Mouse (Mus musculus) neural tube, embryonic 13.5 days (tissue): Measurements from ENCODE around the gene D5Ertd579e. TPM values are rescaled to one million over a fixed set of nuclear protein-coding genes. Genes with fewer than 3 reads are reported as not detected.

ENCODE experiments used
- ATAC-seq: fragments of 200-750 bp; cut with Nextera tagmentation; 2 replicates; pipeline ENCODE4 v1.8.0; 2017; ENCODE audit warnings: low read depth, mild to moderate bottlenecking, moderate TSS enrichment, moderate library complexity
- H3K27ac ChIP-seq: fragments of 300-500 bp; sonication (generic); replicated peaks from 2 replicates; pipeline ENCODE4 v1.5.1; 2015; ENCODE audit warnings: moderate library complexity, mild to moderate bottlenecking, inconsistent platforms
- H3K27me3 ChIP-seq: fragments of 300-500 bp; sonication (generic); 2 replicates; pipeline ENCODE4 v1.6.1; 2015; ENCODE audit warnings: mild to moderate bottlenecking, inconsistent platforms
- H3K36me3 ChIP-seq: fragments of 300-500 bp; sonication (generic); 2 replicates; pipeline ENCODE4 v1.6.1; 2015; ENCODE audit warnings: mild to moderate bottlenecking, inconsistent platforms
- H3K4me1 ChIP-seq: fragments of 300-500 bp; sonication (generic); replicated peaks from 2 replicates; pipeline ENCODE4 v1.6.1; 2015; ENCODE audit warnings: inconsistent platforms
- H3K4me2 ChIP-seq: fragments of 300-500 bp; sonication (generic); 2 replicates; pipeline ENCODE4 v1.6.1; 2015; ENCODE audit warnings: inconsistent platforms, mild to moderate bottlenecking, moderate library complexity
- H3K4me3 ChIP-seq: fragments of 300-500 bp; sonication (generic); 2 replicates; pipeline ENCODE4 v1.5.1; 2015; ENCODE audit warnings: mild to moderate bottlenecking, inconsistent platforms
- H3K9ac ChIP-seq: fragments of 300-500 bp; sonication (generic); 2 replicates; pipeline ENCODE4 v1.6.1; 2015; ENCODE audit warnings: moderate library complexity, mild to moderate bottlenecking, inconsistent platforms
- H3K9me3 ChIP-seq: fragments of 300-500 bp; sonication (generic); 2 replicates; pipeline ENCODE4 v1.6.1; 2016; ENCODE audit warnings: inconsistent platforms
- WGBS: fragments of 180-500 bp; shearing (Covaris S2); methylation state at CpG from one replicate; pipeline ENCODE4 v1.1.7; 2015; 5-methylcytosine and 5-hydroxymethylcytosine counted together
- polyA plus RNA-seq: library from polyadenylated mRNA; unstranded; fragments of >200 nt; fragmentation: Nextera tagmentation; extraction: Ambion mirVana; gene quantifications from 2 replicates; pipeline ENCODE4 v1.2.1, GENCODE M21; 2015

The D5Ertd579e gene
- polyA plus RNA-seq, 1 experiment from 2014 or later = 26.6 TPM

- ATAC-seq = no peak
- H3K9me3 ChIP-seq = no peaks in the 10 kb centered on the region
- H3K4me2 ChIP-seq = no peak overlapping the region
- no peak overlapping the region for H3K9ac ChIP-seq
- no peak overlapping the region for H3K27ac ChIP-seq
- H3K4me3 ChIP-seq = no peak overlapping the region
- H3K36me3 ChIP-seq = no peaks in the 10 kb centered on the region
- no peaks in the 10 kb centered on the region for H3K27me3 ChIP-seq
- WGBS = 86% methylated on average over 4 of the region's 4 CpGs
- no peaks in the 10 kb centered on the region for H3K4me1 ChIP-seq
Observed at GRCm38 (mm10) chr5:36729086-36729473, 33.3 kb upstream of the D5Ertd579e start.

- WGBS = 78% methylated on average over 8 of the region's 8 CpGs
- ATAC-seq = no peak
- Histone ChIP-seq H3K9ac (no peak overlapping the region), H3K27ac (no peak overlapping the region), H3K4me1 (no peaks in the 10 kb centered on the region), H3K4me2 (no peak overlapping the region), H3K4me3 (no peak overlapping the region), H3K36me3 (no peaks in the 10 kb centered on the region), H3K9me3 (no peaks in the 10 kb centered on the region), H3K27me3 (no peaks in the 10 kb centered on the region)
Observed at GRCm38 (mm10) chr5:36728403-36729085, 32.7 kb upstream of the D5Ertd579e start.

GRCm38 (mm10) chr5:36727776-36728175 is 32.0 kb upstream of the D5Ertd579e start:
- no peak for ATAC-seq
- H3K27ac ChIP-seq = no peak overlapping the region
- no peaks in the 10 kb centered on the region for H3K27me3 ChIP-seq
- no peak overlapping the region for H3K9ac ChIP-seq
- no peaks in the 10 kb centered on the region for H3K4me1 ChIP-seq
- no peaks in the 10 kb centered on the region for H3K36me3 ChIP-seq
- 73% methylated on average over 7 of the region's 7 CpGs for WGBS
- H3K4me3 ChIP-seq = no peak overlapping the region
- H3K9me3 ChIP-seq = no peaks in the 10 kb centered on the region
- H3K4me2 ChIP-seq = no peak overlapping the region

- Histone ChIP-seq H3K4me3 (no peak overlapping the region), H3K27me3 (no peaks in the 10 kb centered on the region), H3K27ac (no peak overlapping the region), H3K9ac (no peak overlapping the region), H3K36me3 (no peaks in the 10 kb centered on the region), H3K9me3 (no peaks in the 10 kb centered on the region), H3K4me1 (no peaks in the 10 kb centered on the region), H3K4me2 (no peak overlapping the region)
- 60% methylated on average over 2 of the region's 2 CpGs for WGBS
- ATAC-seq = no peak
Observed at GRCm38 (mm10) chr5:36727136-36727535, 31.3 kb upstream of the D5Ertd579e start.

- Histone ChIP-seq H3K36me3 (no peaks in the 10 kb centered on the region), H3K9me3 (no peaks in the 10 kb centered on the region), H3K4me2 (no peak overlapping the region), H3K27me3 (no peaks in the 10 kb centered on the region), H3K9ac (no peak overlapping the region), H3K4me1 (no peaks in the 10 kb centered on the region), H3K4me3 (no peak overlapping the region), H3K27ac (no peak overlapping the region)
- 72% methylated on average over 9 of the region's 9 CpGs for WGBS
- no peak for ATAC-seq
Observed at GRCm38 (mm10) chr5:36726387-36726801, 30.6 kb upstream of the D5Ertd579e start.

GRCm38 (mm10) chr5:36725861-36726260 is 30.0 kb upstream of the D5Ertd579e start:
- Histone ChIP-seq H3K27me3 (no peaks in the 10 kb centered on the region), H3K4me3 (no peak overlapping the region), H3K4me1 (no peaks in the 10 kb centered on the region), H3K9me3 (no peaks in the 10 kb centered on the region), H3K9ac (no peak overlapping the region), H3K4me2 (no peak overlapping the region), H3K27ac (no peak overlapping the region), H3K36me3 (no peaks in the 10 kb centered on the region)
- ATAC-seq = no peak
- WGBS = 67% methylated on average over 12 of the region's 12 CpGs

GRCm38 (mm10) chr5:36724274-36724673 is 28.4 kb upstream of the D5Ertd579e start:
- H3K27me3 ChIP-seq = no peaks in the 10 kb centered on the region
- ATAC-seq = no peak
- H3K9ac ChIP-seq = no peak overlapping the region
- no peaks in the 10 kb centered on the region for H3K9me3 ChIP-seq
- no peak overlapping the region for H3K4me2 ChIP-seq
- H3K27ac ChIP-seq = no peak overlapping the region
- no peak overlapping the region for H3K4me3 ChIP-seq
- WGBS = 79% methylated on average over 7 of the region's 7 CpGs
- H3K36me3 ChIP-seq = no peaks in the 10 kb centered on the region
- no peaks in the 10 kb centered on the region for H3K4me1 ChIP-seq

GRCm38 (mm10) chr5:36723356-36723755 is 27.5 kb upstream of the D5Ertd579e start:
- H3K36me3 ChIP-seq = no peaks in the 10 kb centered on the region
- H3K9ac ChIP-seq = no peak overlapping the region
- H3K9me3 ChIP-seq = no peaks in the 10 kb centered on the region
- H3K4me1 ChIP-seq = no peaks in the 10 kb centered on the region
- no peaks in the 10 kb centered on the region for H3K27me3 ChIP-seq
- WGBS = 75% methylated on average over 9 of the region's 9 CpGs
- H3K4me2 ChIP-seq = no peak overlapping the region
- no peak overlapping the region for H3K27ac ChIP-seq
- no peak for ATAC-seq
- H3K4me3 ChIP-seq = no peak overlapping the region

GRCm38 (mm10) chr5:36722415-36722856 is 26.6 kb upstream of the D5Ertd579e start:
- no peak overlapping the region for H3K9ac ChIP-seq
- ATAC-seq = no peak
- H3K36me3 ChIP-seq = no peaks in the 10 kb centered on the region
- no peak overlapping the region for H3K4me3 ChIP-seq
- no peaks in the 10 kb centered on the region for H3K9me3 ChIP-seq
- no peaks in the 10 kb centered on the region for H3K27me3 ChIP-seq
- H3K4me1 ChIP-seq = no peaks in the 10 kb centered on the region
- H3K27ac ChIP-seq = no peak overlapping the region
- no peak overlapping the region for H3K4me2 ChIP-seq
- WGBS = 81% methylated on average over 6 of the region's 6 CpGs

- 79% methylated on average over 5 of the region's 5 CpGs for WGBS
- Histone ChIP-seq H3K4me3 (no peak overlapping the region), H3K9me3 (no peaks in the 10 kb centered on the region), H3K4me1 (no peaks in the 10 kb centered on the region), H3K4me2 (no peak overlapping the region), H3K27ac (no peak overlapping the region), H3K27me3 (no peaks in the 10 kb centered on the region), H3K36me3 (no peaks in the 10 kb centered on the region), H3K9ac (no peak overlapping the region)
- ATAC-seq = no peak
Observed at GRCm38 (mm10) chr5:36720710-36721375, 25.0 kb upstream of the D5Ertd579e start.

GRCm38 (mm10) chr5:36720219-36720618 is 24.4 kb upstream of the D5Ertd579e start:
- Histone ChIP-seq H3K27ac (no peak overlapping the region), H3K27me3 (no peaks in the 10 kb centered on the region), H3K9me3 (no peaks in the 10 kb centered on the region), H3K36me3 (no peaks in the 10 kb centered on the region), H3K9ac (no peak overlapping the region), H3K4me3 (no peak overlapping the region), H3K4me1 (no peaks in the 10 kb centered on the region), H3K4me2 (no peak overlapping the region)
- no peak for ATAC-seq
- WGBS = 88% methylated on average over 5 of the region's 5 CpGs

GRCm38 (mm10) chr5:36719601-36720000 is 23.8 kb upstream of the D5Ertd579e start:
- no peaks in the 10 kb centered on the region for H3K4me1 ChIP-seq
- H3K27ac ChIP-seq = no peak overlapping the region
- no peaks in the 10 kb centered on the region for H3K27me3 ChIP-seq
- WGBS = 90% methylated on average over 3 of the region's 3 CpGs
- no peak for ATAC-seq
- no peaks in the 10 kb centered on the region for H3K36me3 ChIP-seq
- no peaks in the 10 kb centered on the region for H3K9me3 ChIP-seq
- no peak overlapping the region for H3K4me2 ChIP-seq
- H3K4me3 ChIP-seq = no peak overlapping the region
- no peak overlapping the region for H3K9ac ChIP-seq

- Histone ChIP-seq H3K4me3 (no peak overlapping the region), H3K27ac (no peak overlapping the region), H3K36me3 (no peaks in the 10 kb centered on the region), H3K9ac (no peak overlapping the region), H3K27me3 (no peaks in the 10 kb centered on the region), H3K4me1 (no peaks in the 10 kb centered on the region), H3K4me2 (no peak overlapping the region), H3K9me3 (no peaks in the 10 kb centered on the region)
- 77% methylated on average over 5 of the region's 5 CpGs for WGBS
- no peak for ATAC-seq
Observed at GRCm38 (mm10) chr5:36719135-36719534, 23.3 kb upstream of the D5Ertd579e start.
